Mouse (Mus musculus) G1E (cell line): ENCODE measurements around the gene Ccr9. TPM values are rescaled to one million over a fixed set of nuclear protein-coding genes. Genes with fewer than 3 reads are reported as not detected.
"Not testable (repeated sequence)": the region's sequence is repeated elsewhere in the genome, so short reads cannot be mapped to it uniquely, and the experiment has no call there.

Experiments used
- ATAC-seq: 2 replicates; pipeline ENCODE4 v1.8.0; 2016; ENCODE audit warnings: mild to moderate bottlenecking; ENCODE audit not compliant: insufficient number of reproducible peaks, poor library complexity, low FRiP score, severe bottlenecking; ENCODE audit errors: extremely low read depth
- DNase-seq: peaks from one replicate; pipeline ENCODE4 v3.0.0; 2012; ENCODE audit warnings: low spot score
- H3K27me3 ChIP-seq: 2 replicates; pipeline ENCODE4 v1.6.1; 2012; ENCODE audit warnings: mild to moderate bottlenecking, low read length, inconsistent platforms; ENCODE audit not compliant: insufficient read depth
- H3K36me3 ChIP-seq: replicated peaks from 2 replicates; pipeline ENCODE3; 2012; ENCODE audit warnings: mild to moderate bottlenecking, inconsistent platforms
- H3K4me1 ChIP-seq: 2 replicates; pipeline ENCODE4 v1.6.1; 2012; ENCODE audit warnings: low read depth, low read length, inconsistent platforms, mixed read lengths; ENCODE audit not compliant: insufficient read depth
- H3K4me3 ChIP-seq: 2 replicates; pipeline ENCODE4 v1.5.1; 2012; ENCODE audit warnings: low read depth, mild to moderate bottlenecking, inconsistent platforms, low read length, moderate library complexity, mixed read lengths
- H3K9me3 ChIP-seq: replicated peaks from 2 replicates; pipeline ENCODE4 v1.6.1; 2012; ENCODE audit warnings: inconsistent platforms
- CTCF ChIP-seq: IDR thresholded peaks from 2 replicates; pipeline ENCODE4 v1.5.1; 2012; ENCODE audit warnings: low read depth, low read length, inconsistent platforms, mixed read lengths
- GATA1 ChIP-seq: IDR thresholded peaks from 2 replicates; pipeline ENCODE4 v1.6.1; 2012; ENCODE audit warnings: borderline replicate concordance, low read length, inconsistent platforms, mixed read lengths
- GATA2 ChIP-seq: IDR thresholded peaks from 2 replicates; pipeline ENCODE4 v1.6.1; 2012; ENCODE audit warnings: low read depth, low read length, inconsistent platforms, borderline replicate concordance
- POLR2AphosphoS5 ChIP-seq: IDR thresholded peaks from 2 replicates; pipeline ENCODE4 v1.6.1; 2012; ENCODE audit warnings: low read depth, low read length, inconsistent platforms; ENCODE audit not compliant: insufficient replicate concordance
- TAL1 ChIP-seq: conservative IDR thresholded peaks from 2 replicates; pipeline ENCODE4 v1.6.1; 2012; ENCODE audit warnings: low read depth, low read length, inconsistent platforms, mixed read lengths
- polyA plus RNA-seq: library from polyadenylated mRNA; stranded (reverse); fragments of >175 nt; gene quantifications from 2 replicates; pipeline ENCODE4 v1.2.3, GENCODE M21; 2012
- total RNA-seq, 2 experiments: library from RNA; stranded (forward) in 1 of 2; stranded (reverse) in 1 of 2; fragments of 200-1000 nt in 1 of 2; fragments of >200 nt in 1 of 2; fragmentation: Nextera tagmentation in 1 of 2; gene quantifications; 2 replicates each; pipeline ENCODE4 v1.2.3; 2014 to 2017

The Ccr9 gene
- total and polyA plus RNA-seq, 3 experiments, result 0.11 TPM; not detected in 2

DNA sequence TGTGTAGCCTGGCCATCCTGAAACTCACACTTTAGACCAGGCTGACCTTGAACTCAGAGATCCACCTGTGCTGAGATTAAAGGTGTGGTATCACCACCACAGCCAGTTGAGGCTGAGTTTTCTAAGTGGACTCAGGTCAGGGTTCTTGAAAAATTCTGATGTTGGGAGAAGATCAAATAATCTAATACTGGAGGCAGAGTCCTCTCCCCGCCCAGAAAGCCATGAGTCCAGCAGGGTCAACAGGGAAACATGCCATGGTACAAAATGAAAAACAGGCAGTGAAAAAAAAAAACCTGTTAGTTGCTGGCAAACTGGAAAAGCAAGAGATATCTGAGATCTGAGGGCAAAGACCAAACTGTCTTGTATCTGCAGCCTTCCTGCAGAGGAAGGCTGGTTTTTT lies 38.1 kb upstream of the Ccr9 start:
- Histone ChIP-seq H3K36me3 (no peaks in the 10 kb centered on the region), H3K4me3 (no peak overlapping the region), H3K27me3 (peaks cover 8% of the 10 kb centered on the region; the same call in 1 of the 2 replicates), H3K9me3 (no peaks in the 10 kb centered on the region), H3K4me1 (peaks cover 2% of the 10 kb centered on the region; the same call in 1 of the 2 replicates)
- no peak for TF ChIP-seq CTCF
- TF ChIP-seq GATA2, result no peak
- no peak for TF ChIP-seq GATA1
- no peak for TF ChIP-seq TAL1
- no peak for TF ChIP-seq POLR2AphosphoS5
- DNase-seq, result no peak
- no peak for ATAC-seq

DNA sequence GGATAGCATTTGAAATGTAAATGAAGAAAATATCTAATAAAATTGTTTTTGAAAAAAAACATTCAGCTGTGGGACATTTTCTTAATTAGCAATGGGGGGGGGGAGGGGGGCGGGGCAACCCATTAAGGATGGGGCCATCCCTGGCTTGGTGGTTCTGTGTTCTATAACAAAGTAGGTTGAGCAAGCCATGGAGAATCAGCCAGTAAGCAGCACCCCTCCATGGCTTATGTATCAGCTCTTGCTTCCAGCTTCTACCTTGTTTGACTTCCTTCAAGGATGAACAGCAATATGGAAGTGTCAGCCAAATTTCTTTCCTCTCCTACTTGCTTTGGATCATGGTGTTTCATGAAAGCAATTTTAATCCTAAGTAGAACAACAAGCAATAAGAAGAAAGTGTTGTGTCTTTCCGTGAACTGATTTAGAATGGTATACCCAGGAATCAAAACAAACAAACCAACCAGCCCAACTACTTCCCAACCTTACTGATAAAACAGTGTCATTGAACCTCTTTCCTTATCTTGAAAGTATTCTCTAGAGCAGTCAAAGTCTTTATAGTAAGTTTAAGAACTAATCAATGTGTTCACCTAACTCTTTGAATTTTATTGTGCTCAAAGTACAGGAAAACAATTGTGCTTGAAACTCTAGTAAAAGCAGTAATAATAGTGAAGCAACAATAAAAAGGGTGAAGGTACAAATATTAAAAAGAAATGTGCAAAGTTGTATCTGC lies 28.3 kb upstream of the Ccr9 start:
- peaks cover 9% of the 10 kb centered on the region for H3K27me3 ChIP-seq

DNA sequence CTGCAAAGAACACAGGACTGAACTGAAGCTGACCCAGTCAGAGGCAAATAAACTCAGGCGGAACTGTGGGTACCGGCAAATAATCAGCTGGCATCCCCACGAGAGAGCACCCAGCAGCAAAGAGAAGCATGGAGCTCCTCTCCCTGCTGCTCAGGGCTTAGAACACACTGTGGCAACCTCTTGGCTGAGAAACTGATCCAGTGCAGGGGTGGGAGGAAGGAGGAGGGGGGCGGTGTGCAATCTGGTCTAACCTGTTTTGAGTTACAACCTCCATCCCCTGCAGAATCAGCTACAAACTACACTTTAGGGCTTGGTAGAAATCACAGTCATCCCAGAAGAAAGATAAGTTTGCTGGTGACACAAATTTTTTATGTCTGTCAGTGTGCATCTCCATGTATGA lies 26.9 kb upstream of the Ccr9 start:
- H3K9me3 ChIP-seq, result no peaks in the 10 kb centered on the region

More for the DNA sequence above, 28.3 kb upstream of the Ccr9 start:
- ATAC-seq (no peak), DNase-seq (no peak)
- H3K4me1 ChIP-seq, result no peaks in the 10 kb centered on the region
- no peak for TF ChIP-seq POLR2AphosphoS5
- TF ChIP-seq CTCF, result no peak
- no peak for TF ChIP-seq GATA2
- no peak for TF ChIP-seq TAL1
- TF ChIP-seq GATA1, result no peak
- no peaks in the 10 kb centered on the region for H3K9me3 ChIP-seq
- no peak overlapping the region for H3K4me3 ChIP-seq
- no peaks in the 10 kb centered on the region for H3K36me3 ChIP-seq

DNA sequence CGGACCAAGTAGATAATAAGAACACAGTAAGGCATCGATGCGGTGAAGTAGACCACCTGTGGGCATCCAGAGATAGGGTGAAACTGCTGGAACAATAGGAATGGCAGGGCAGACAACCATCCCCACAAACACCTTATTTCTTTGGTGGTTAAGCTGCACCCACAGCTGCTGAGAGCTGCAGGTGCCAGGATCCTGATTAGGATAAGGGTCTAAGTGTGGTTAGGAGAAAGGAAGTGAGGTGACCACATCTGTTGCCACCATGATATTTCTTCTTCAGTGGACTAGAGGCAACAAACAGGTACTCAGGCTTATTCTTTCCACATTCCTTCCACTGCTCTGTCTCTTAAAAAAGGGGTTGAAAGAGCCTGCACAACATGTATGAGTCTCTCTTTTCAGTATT lies 20.8 kb upstream of the Ccr9 start:
- no peaks in the 10 kb centered on the region for H3K36me3 ChIP-seq
- no peak overlapping the region for H3K4me3 ChIP-seq
- no peaks in the 10 kb centered on the region for H3K9me3 ChIP-seq
- H3K4me1 ChIP-seq, result peaks cover 3% of the 10 kb centered on the region; the same call in 1 of the 2 replicates
- H3K27me3 ChIP-seq, result peaks cover 10% of the 10 kb centered on the region
- TF ChIP-seq GATA1, result no peak
- no peak for DNase-seq
- ATAC-seq, result no peak

More for the DNA sequence above, 26.9 kb upstream of the Ccr9 start:
- Histone ChIP-seq H3K4me3 (no peak overlapping the region), H3K4me1 (no peaks in the 10 kb centered on the region), H3K36me3 (no peaks in the 10 kb centered on the region), H3K27me3 (peaks cover 9% of the 10 kb centered on the region)
- DNase-seq (no peak), ATAC-seq (no peak)
- TF ChIP-seq POLR2AphosphoS5 (no peak), GATA2 (no peak), GATA1 (no peak), CTCF (no peak), TAL1 (no peak)

DNA sequence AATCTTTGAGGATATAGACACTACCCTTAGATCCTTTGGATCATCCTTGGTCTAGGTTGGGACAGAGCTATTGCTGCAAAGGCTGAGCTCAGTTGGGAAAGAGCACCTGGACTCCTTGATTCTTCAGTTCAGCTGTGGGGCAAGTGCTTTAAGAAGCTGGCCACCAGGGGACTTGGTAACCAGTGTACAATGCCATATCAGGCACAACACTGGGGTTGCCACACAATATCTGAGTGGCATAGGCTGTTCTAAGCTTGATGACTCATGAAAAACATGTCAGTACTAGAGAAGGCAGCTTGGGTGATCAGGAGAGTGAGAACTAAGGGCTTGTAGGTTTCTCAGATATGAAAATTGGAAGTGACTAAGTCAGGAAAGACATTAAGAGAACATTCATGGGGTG lies 19.3 kb upstream of the Ccr9 start:
- no peaks in the 10 kb centered on the region for H3K9me3 ChIP-seq
- ATAC-seq, result no peak
- TF ChIP-seq POLR2AphosphoS5 (no peak), CTCF (no peak), TAL1 (no peak), GATA2 (no peak), GATA1 (no peak)
- H3K4me1 ChIP-seq, result peaks cover 3% of the 10 kb centered on the region; the same call in 1 of the 2 replicates
- no peaks in the 10 kb centered on the region for H3K36me3 ChIP-seq
- no peak overlapping the region for H3K4me3 ChIP-seq
- peaks cover 9% of the 10 kb centered on the region for H3K27me3 ChIP-seq
- DNase-seq, result no peak

DNA sequence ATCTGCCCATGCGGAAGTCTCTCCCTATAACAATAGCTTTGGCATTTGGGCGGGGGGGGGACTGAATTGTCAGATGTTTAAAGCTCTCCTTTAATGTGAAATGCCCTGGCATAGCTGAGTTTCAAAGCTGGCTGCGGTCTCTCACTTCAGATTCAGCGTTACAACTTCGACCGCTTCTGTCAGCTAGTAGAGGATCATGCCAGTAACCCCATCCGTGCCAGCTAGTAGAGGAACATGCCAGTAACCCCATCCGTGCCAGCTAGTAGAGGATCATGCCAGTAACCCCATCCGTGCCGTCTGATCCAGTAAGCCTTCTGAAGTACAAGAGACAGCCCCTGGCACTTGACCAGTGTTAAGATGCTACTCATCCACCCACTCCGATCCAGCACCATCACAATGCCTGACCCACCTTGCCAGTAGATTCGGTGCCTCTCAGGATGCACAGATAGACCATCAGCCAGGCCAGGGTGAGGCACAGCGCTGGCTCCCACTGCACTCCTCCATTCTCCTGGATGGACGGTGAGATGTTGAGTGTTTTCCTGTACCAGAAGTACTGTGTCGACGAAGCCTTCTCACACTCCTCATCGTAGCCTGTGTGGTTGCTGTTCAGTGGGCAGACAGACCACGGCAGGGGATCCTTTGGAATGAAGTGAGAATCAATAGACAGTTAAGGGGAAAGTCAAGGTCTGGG lies 18.1 kb upstream of the Ccr9 start:
- H3K4me1 ChIP-seq, H3K9me3 ChIP-seq, H3K27me3 ChIP-seq, H3K4me3 ChIP-seq, ATAC-seq, DNase-seq, H3K36me3 ChIP-seq: not testable (repeated sequence)
